ENCODE assay signal across 18 mouse cellular contexts in the genomic region with DNA sequence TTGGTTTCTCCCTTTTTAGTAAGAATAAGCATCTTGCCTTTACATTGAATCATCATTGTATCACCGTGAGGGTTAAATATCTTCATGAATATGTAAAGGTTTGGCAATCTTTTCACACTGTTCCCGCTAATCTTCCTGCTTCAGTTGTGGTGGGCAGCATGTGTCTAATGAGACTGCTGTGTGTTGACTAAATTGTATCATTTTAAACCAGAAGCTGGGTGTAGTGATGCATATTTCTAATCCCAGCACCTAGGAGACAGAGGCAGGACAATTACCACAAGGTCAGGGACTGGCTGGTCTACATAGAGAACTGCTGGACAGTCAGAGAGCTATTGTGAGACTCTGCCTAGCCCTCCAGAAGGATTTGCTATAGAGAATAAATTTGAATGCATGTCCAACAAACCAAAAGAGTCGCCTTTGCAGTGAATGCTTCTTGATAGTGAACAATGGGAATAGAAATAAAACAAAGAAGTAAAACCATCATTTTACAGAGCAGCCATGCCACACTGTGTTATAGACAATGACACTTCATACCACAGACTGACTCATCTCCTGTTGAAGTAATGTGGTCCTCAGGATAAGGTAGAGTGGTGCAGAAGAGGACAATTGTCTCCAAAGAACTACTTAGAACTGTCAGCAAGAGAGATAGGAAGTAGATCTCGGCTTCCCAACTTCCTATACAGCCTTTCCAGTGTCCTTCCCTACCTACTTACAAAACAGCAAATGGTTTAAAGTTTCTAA.
DNase-seq lines count a peak whose midpoint lies in the region; ATAC-seq and TF ChIP-seq lines count a peak whose summit lies in the region.
"Had no signal": no experiment of that assay in that cellular context is flagged by ENCODE, and none has a peak within 500 bp of the region (broad histone marks: within the 10 kb centered on the region; RNA-seq: fewer than 3 reads in every experiment).

No protein-coding gene starts in this region.

- DNase-seq in embryo, embryonic 10 days (ENCODE audit: low spot score), result peak; percentile 5
- no peak for DNase-seq in embryo, embryonic 9.5 days (ENCODE audit: extremely low spot score)
- DNase-seq in hindbrain, embryonic 14.5 days (ENCODE audit: low spot score), result no peak
- DNase-seq in adrenal gland, postnatal 14 days, result no peak
- no peak for DNase-seq in left cerebral cortex, adult 2 months (ENCODE audit: extremely low spot score in 1 of 2, low spot score in 2 of 2)
- no peak for DNase-seq in right cerebral cortex, postnatal 36 days (ENCODE audit: low spot score in 2 of 2)
- DNase-seq: adrenal gland, adult 2 months; cerebellum, adult 11-12 months; cerebellum, postnatal 36 days; heart, postnatal 4 days; kidney, postnatal 10 days; lung, postnatal 14 days; thymus, postnatal 4 days had no signal

- H3K9me3 ChIP-seq in neural tube, embryonic 12.5 days, result no peaks in the 10 kb centered on the region
- no peaks in the 10 kb centered on the region for H3K9me3 ChIP-seq in neural tube, embryonic 15.5 days (replicated peaks)
- H3K9me3 ChIP-seq in hindbrain, embryonic 14.5 days (ENCODE audit: control insufficient read depth, low read length), result no peaks in the 10 kb centered on the region
- H3K9me3 ChIP-seq: embryonic facial prominence, embryonic 13.5 days; limb, embryonic 15.5 days had no signal

- intact Hi-C loops in left cerebral cortex, adult 2 months (cut with DNase I), result no loop called here

- no peak overlapping the region for H3K9ac ChIP-seq in neural tube, embryonic 12.5 days
- H3K9ac ChIP-seq in neural tube, embryonic 15.5 days (replicated peaks), result no peak overlapping the region
- no peak overlapping the region for H3K9ac ChIP-seq in hindbrain, embryonic 14.5 days
- H3K9ac ChIP-seq: embryonic facial prominence, embryonic 13.5 days; limb, embryonic 15.5 days had no signal

- H3K27ac ChIP-seq in neural tube, embryonic 12.5 days, result no peak overlapping the region
- H3K27ac ChIP-seq in neural tube, embryonic 15.5 days (replicated peaks), result no peak overlapping the region
- H3K27ac ChIP-seq in hindbrain, embryonic 14.5 days, result peak overlapping the region; percentile 57; the same call in 1 of the 2 replicates
- no peak overlapping the region for H3K27ac ChIP-seq in left cerebral cortex, adult 2 months
- H3K27ac ChIP-seq: embryonic facial prominence, embryonic 13.5 days; limb, embryonic 15.5 days had no signal

- H3K4me3 ChIP-seq in neural tube, embryonic 12.5 days, result no peak overlapping the region
- H3K4me3 ChIP-seq in neural tube, embryonic 15.5 days (replicated peaks), result no peak overlapping the region
- no peak overlapping the region for H3K4me3 ChIP-seq in hindbrain, embryonic 14.5 days (replicated peaks; ENCODE audit: low read length)
- no peak overlapping the region for H3K4me3 ChIP-seq in left cerebral cortex, adult 2 months
- H3K4me3 ChIP-seq: embryonic facial prominence, embryonic 13.5 days; limb, embryonic 15.5 days had no signal

- no peaks in the 10 kb centered on the region for H3K36me3 ChIP-seq in neural tube, embryonic 12.5 days
- H3K36me3 ChIP-seq in neural tube, embryonic 15.5 days, result no peaks in the 10 kb centered on the region
- H3K36me3 ChIP-seq in hindbrain, embryonic 14.5 days (replicated peaks; ENCODE audit: control insufficient read depth, insufficient read depth), result no peaks in the 10 kb centered on the region
- H3K36me3 ChIP-seq: embryonic facial prominence, embryonic 13.5 days; limb, embryonic 15.5 days had no signal

- peak; percentile 41; the same call in 1 of the 2 replicates for ATAC-seq in neural tube, embryonic 12.5 days (ENCODE audit: low FRiP score, low read depth)
- no peak for ATAC-seq in neural tube, embryonic 15.5 days (ENCODE audit: low FRiP score)
- peak; percentile 46; the same call in 1 of the 2 replicates for ATAC-seq in hindbrain, embryonic 14.5 days (ENCODE audit: low FRiP score)
- ATAC-seq: intestine, postnatal 0 days had no signal

- H3K27me3 ChIP-seq in neural tube, embryonic 12.5 days (replicated peaks), result no peaks in the 10 kb centered on the region
- H3K27me3 ChIP-seq in neural tube, embryonic 15.5 days (replicated peaks), result no peaks in the 10 kb centered on the region
- H3K27me3 ChIP-seq in hindbrain, embryonic 14.5 days (ENCODE audit: control insufficient read depth, insufficient read depth, low read length), result no peaks in the 10 kb centered on the region
- H3K27me3 ChIP-seq: embryonic facial prominence, embryonic 13.5 days had no signal

- no peak for TF ChIP-seq CTCF in left cerebral cortex, adult 2 months (IDR thresholded peaks at IDR 0.05)

- peaks cover 4% of the 10 kb centered on the region; the same call in 1 of the 2 replicates for H3K4me1 ChIP-seq in neural tube, embryonic 12.5 days
- H3K4me1 ChIP-seq in neural tube, embryonic 15.5 days, result peaks cover 11% of the 10 kb centered on the region
- peaks cover 17% of the 10 kb centered on the region for H3K4me1 ChIP-seq in hindbrain, embryonic 14.5 days (replicated peaks; ENCODE audit: control insufficient read depth, insufficient read depth, low read length)
- H3K4me1 ChIP-seq: embryonic facial prominence, embryonic 13.5 days; limb, embryonic 15.5 days had no signal

- no peak overlapping the region for H3K4me2 ChIP-seq in neural tube, embryonic 12.5 days (replicated peaks)
- no peak overlapping the region for H3K4me2 ChIP-seq in neural tube, embryonic 15.5 days
- H3K4me2 ChIP-seq in hindbrain, embryonic 14.5 days (replicated peaks), result no peak overlapping the region
- H3K4me2 ChIP-seq: embryonic facial prominence, embryonic 13.5 days; limb, embryonic 15.5 days had no signal

- WGBS in neural tube, embryonic 12.5 days, result 37% methylated on average over 4 of the region's 4 CpGs
- whole genome bisulfite sequencing in neural tube, embryonic 15.5 days, result 20% methylated on average over 4 of the region's 4 CpGs
- WGBS in hindbrain, embryonic 14.5 days, result 17% methylated on average over 4 of the region's 4 CpGs
